Mouse (Mus musculus) forebrain, embryonic 11.5 days (tissue): ENCODE results near the gene Srgn. TPM values are rescaled to one million over a fixed set of nuclear protein-coding genes. Genes with fewer than 3 reads are reported as not detected.
A peak's percentile ranks its signal among the peaks of the same experiment; 100 is the strongest.

Experiments
- ATAC-seq: fragments of 200-750 bp; cut with Nextera tagmentation; replicated peaks from 2 replicates; pipeline ENCODE4 v1.8.0; 2017; ENCODE audit warnings: moderate TSS enrichment; ENCODE audit not compliant: low FRiP score
- DNase-seq: peaks from one replicate; pipeline ENCODE4 v3.0.0-alpha.2; 2017; ENCODE audit warnings: low spot score
- H3K27ac ChIP-seq: fragments of 300-500 bp; sonication (generic); 2 replicates; pipeline ENCODE4 v1.5.1; 2014; ENCODE audit warnings: low read depth, low read length
- H3K27me3 ChIP-seq: fragments of 300-500 bp; sonication (generic); 2 replicates; pipeline ENCODE4 v1.6.1; 2014; ENCODE audit warnings: mild to moderate bottlenecking, low read length, mixed read lengths; ENCODE audit not compliant: control insufficient read depth, insufficient read depth
- H3K36me3 ChIP-seq: fragments of 300-500 bp; sonication (generic); 2 replicates; pipeline ENCODE4 v1.6.1; 2014; ENCODE audit warnings: mild to moderate bottlenecking, low read length, moderate library complexity, mixed read lengths; ENCODE audit not compliant: control insufficient read depth, insufficient read depth
- H3K4me1 ChIP-seq: fragments of 300-500 bp; sonication (generic); replicated peaks from 2 replicates; pipeline ENCODE4 v1.6.1; 2014; ENCODE audit warnings: low read length, mixed read lengths; ENCODE audit not compliant: control insufficient read depth, insufficient read depth
- H3K4me2 ChIP-seq: fragments of 300-500 bp; sonication (generic); 2 replicates; pipeline ENCODE4 v1.6.1; 2014; ENCODE audit warnings: low read depth, mild to moderate bottlenecking, low read length, moderate library complexity, mixed read lengths; ENCODE audit not compliant: severe bottlenecking
- H3K4me3 ChIP-seq: fragments of 300-500 bp; sonication (generic); 2 replicates; pipeline ENCODE4 v1.5.1; 2014; ENCODE audit warnings: low read depth, low read length
- H3K9ac ChIP-seq: fragments of 300-500 bp; sonication (generic); 2 replicates; pipeline ENCODE4 v1.6.1; 2014; ENCODE audit warnings: low read length
- H3K9me3 ChIP-seq: fragments of 300-500 bp; sonication (generic); 2 replicates; pipeline ENCODE4 v1.6.1; 2016; ENCODE audit warnings: low read length, mixed read lengths; ENCODE audit not compliant: control insufficient read depth
- WGBS: fragments of 180-500 bp; shearing (Covaris S2); extraction: QIAGEN DNeasy Blood & Tissue Kit; methylation state at CpG from one replicate; pipeline ENCODE4 v1.1.7; 2014; 5-methylcytosine and 5-hydroxymethylcytosine counted together
- polyA plus RNA-seq: library from polyadenylated mRNA; unstranded; fragments of >200 nt; fragmentation: Nextera tagmentation; extraction: Ambion mirVana; gene quantifications from 2 replicates; pipeline ENCODE4 v1.2.1, GENCODE M21; 2014

Srgn gene
- polyA plus RNA-seq, 1 experiment from 2014 or later = 5.4 TPM

- no peak for DNase-seq
- Histone ChIP-seq H3K9me3 (no peaks in the 10 kb centered on the region), H3K4me1 (no peaks in the 10 kb centered on the region), H3K27ac (no peak overlapping the region), H3K36me3 (no peaks in the 10 kb centered on the region), H3K27me3 (no peaks in the 10 kb centered on the region; the same call in 1 of the 2 replicates), H3K4me3 (no peak overlapping the region), H3K4me2 (no peak overlapping the region), H3K9ac (no peak overlapping the region)
- WGBS = 80% methylated on average over 6 of the region's 6 CpGs
- no peak for ATAC-seq
Observed at GRCm38 (mm10) chr10:62511528-62511927, 15.7 kb downstream of the Srgn start.

- H3K27me3 ChIP-seq = no peaks in the 10 kb centered on the region; the same call in 1 of the 2 replicates
- H3K9ac ChIP-seq = no peak overlapping the region
- no peak overlapping the region for H3K27ac ChIP-seq
- no peaks in the 10 kb centered on the region for H3K9me3 ChIP-seq
- ATAC-seq (no peak), DNase-seq (no peak)
- no peak overlapping the region for H3K4me2 ChIP-seq
- H3K4me3 ChIP-seq = no peak overlapping the region
- no peaks in the 10 kb centered on the region for H3K36me3 ChIP-seq
- H3K4me1 ChIP-seq = no peaks in the 10 kb centered on the region
- 67% methylated on average over 11 of the region's 11 CpGs for WGBS
Observed at GRCm38 (mm10) chr10:62509032-62509656, 18.1 kb downstream of the Srgn start.

GRCm38 (mm10) chr10:62508459-62508858 is 18.8 kb downstream of the Srgn start:
- Histone ChIP-seq H3K4me1 (no peaks in the 10 kb centered on the region), H3K27ac (no peak overlapping the region), H3K9ac (no peak overlapping the region), H3K36me3 (no peaks in the 10 kb centered on the region), H3K4me2 (peak overlapping the region; percentile 19), H3K9me3 (no peaks in the 10 kb centered on the region), H3K4me3 (peak overlapping the region; percentile 3; the same call in 1 of the 2 replicates), H3K27me3 (no peaks in the 10 kb centered on the region; the same call in 1 of the 2 replicates)
- DNase-seq (no peak), ATAC-seq (no peak)
- 11% methylated on average over 11 of the region's 11 CpGs for WGBS

GRCm38 (mm10) chr10:62507591-62508308 is 19.5 kb downstream of the Srgn start:
- H3K4me1 ChIP-seq = no peaks in the 10 kb centered on the region
- no peak for DNase-seq
- H3K4me3 ChIP-seq = no peak overlapping the region; the same call in 1 of the 2 replicates
- no peak overlapping the region for H3K27ac ChIP-seq
- no peaks in the 10 kb centered on the region for H3K36me3 ChIP-seq
- H3K27me3 ChIP-seq = no peaks in the 10 kb centered on the region; the same call in 1 of the 2 replicates
- WGBS = 16% methylated on average over 18 of the region's 18 CpGs
- H3K4me2 ChIP-seq = peak overlapping the region; percentile 19; the same call in 1 of the 2 replicates
- H3K9me3 ChIP-seq = no peaks in the 10 kb centered on the region
- H3K9ac ChIP-seq = no peak overlapping the region
- ATAC-seq = no peak

- Histone ChIP-seq H3K9ac (no peak overlapping the region), H3K27ac (no peak overlapping the region), H3K4me2 (no peak overlapping the region), H3K4me1 (no peaks in the 10 kb centered on the region), H3K36me3 (no peaks in the 10 kb centered on the region), H3K4me3 (no peak overlapping the region), H3K9me3 (no peaks in the 10 kb centered on the region), H3K27me3 (no peaks in the 10 kb centered on the region; the same call in 1 of the 2 replicates)
- no peak for ATAC-seq
- DNase-seq = no peak
- 90% methylated on average over 4 of the region's 4 CpGs for WGBS
Observed at GRCm38 (mm10) chr10:62507071-62507470, 20.2 kb downstream of the Srgn start.

GRCm38 (mm10) chr10:62506019-62506556 is 21.2 kb downstream of the Srgn start:
- ATAC-seq (no peak), DNase-seq (no peak)
- Histone ChIP-seq H3K4me1 (no peaks in the 10 kb centered on the region), H3K4me2 (no peak overlapping the region), H3K27me3 (no peaks in the 10 kb centered on the region; the same call in 1 of the 2 replicates), H3K27ac (no peak overlapping the region), H3K36me3 (no peaks in the 10 kb centered on the region), H3K4me3 (no peak overlapping the region), H3K9me3 (no peaks in the 10 kb centered on the region), H3K9ac (no peak overlapping the region)
- WGBS = 86% methylated on average over 17 of the region's 17 CpGs

GRCm38 (mm10) chr10:62505224-62505983 is 21.8 kb downstream of the Srgn start:
- no peaks in the 10 kb centered on the region; the same call in 1 of the 2 replicates for H3K27me3 ChIP-seq
- no peak for DNase-seq

GRCm38 (mm10) chr10:62503836-62504628 is 23.2 kb downstream of the Srgn start:
- H3K9ac ChIP-seq = no peak overlapping the region
- no peaks in the 10 kb centered on the region for H3K9me3 ChIP-seq
- ATAC-seq = no peak
- H3K27ac ChIP-seq = no peak overlapping the region
- DNase-seq = no peak
- H3K4me1 ChIP-seq = no peaks in the 10 kb centered on the region
- WGBS = 71% methylated on average over 12 of the region's 12 CpGs
- H3K36me3 ChIP-seq = no peaks in the 10 kb centered on the region
- no peak overlapping the region for H3K4me2 ChIP-seq
- no peaks in the 10 kb centered on the region; the same call in 1 of the 2 replicates for H3K27me3 ChIP-seq
- H3K4me3 ChIP-seq = no peak overlapping the region

More at GRCm38 (mm10) chr10:62505224-62505983, 21.8 kb downstream of the Srgn start:
- Histone ChIP-seq H3K4me3 (no peak overlapping the region), H3K36me3 (no peaks in the 10 kb centered on the region), H3K9me3 (no peaks in the 10 kb centered on the region), H3K9ac (no peak overlapping the region), H3K27ac (no peak overlapping the region), H3K4me1 (no peaks in the 10 kb centered on the region), H3K4me2 (no peak overlapping the region)
- no peak for ATAC-seq
- 76% methylated on average over 9 of the region's 9 CpGs for WGBS
